Mouse (Mus musculus) hindlimb bud, embryonic 11.5 days (tissue): ENCODE data around the gene Kcng1.

ENCODE experiments used
- DNase-seq: peaks from one replicate; pipeline ENCODE4 v3.0.0-alpha.2; 2012; ENCODE audit warnings: low read depth, low spot score; ENCODE audit errors: extremely low spot score

Gene Kcng1

DNA sequence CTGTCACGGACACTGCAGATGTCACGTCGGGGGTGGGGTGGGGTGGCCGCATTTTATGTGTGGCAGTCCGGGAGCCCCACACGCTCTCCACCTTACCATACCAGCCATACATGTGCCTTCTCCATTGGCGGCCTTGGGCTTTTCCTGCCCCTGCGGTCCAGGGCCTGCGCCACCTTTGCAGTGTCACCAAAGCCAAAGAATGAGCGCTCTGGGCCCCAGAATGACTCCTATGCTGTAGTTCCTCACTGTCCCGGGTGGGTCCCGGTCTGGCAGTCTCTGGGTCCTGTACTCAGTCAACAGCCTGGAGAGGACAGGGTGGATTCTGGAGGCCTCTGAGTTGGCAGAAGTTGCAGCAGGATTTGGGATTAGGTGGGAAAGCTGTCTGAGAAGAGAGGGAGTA is at the start of gene Kcng1:
Kcng1 (minus strand) TSS at position 155 of the 400 bp plus-strand sequence.
- no peak for DNase-seq

- DNase-seq: no peak
These were observed 49.0 kb upstream of the Kcng1 start for GRCm38 (mm10) chr2:168330421-168331070.

DNA sequence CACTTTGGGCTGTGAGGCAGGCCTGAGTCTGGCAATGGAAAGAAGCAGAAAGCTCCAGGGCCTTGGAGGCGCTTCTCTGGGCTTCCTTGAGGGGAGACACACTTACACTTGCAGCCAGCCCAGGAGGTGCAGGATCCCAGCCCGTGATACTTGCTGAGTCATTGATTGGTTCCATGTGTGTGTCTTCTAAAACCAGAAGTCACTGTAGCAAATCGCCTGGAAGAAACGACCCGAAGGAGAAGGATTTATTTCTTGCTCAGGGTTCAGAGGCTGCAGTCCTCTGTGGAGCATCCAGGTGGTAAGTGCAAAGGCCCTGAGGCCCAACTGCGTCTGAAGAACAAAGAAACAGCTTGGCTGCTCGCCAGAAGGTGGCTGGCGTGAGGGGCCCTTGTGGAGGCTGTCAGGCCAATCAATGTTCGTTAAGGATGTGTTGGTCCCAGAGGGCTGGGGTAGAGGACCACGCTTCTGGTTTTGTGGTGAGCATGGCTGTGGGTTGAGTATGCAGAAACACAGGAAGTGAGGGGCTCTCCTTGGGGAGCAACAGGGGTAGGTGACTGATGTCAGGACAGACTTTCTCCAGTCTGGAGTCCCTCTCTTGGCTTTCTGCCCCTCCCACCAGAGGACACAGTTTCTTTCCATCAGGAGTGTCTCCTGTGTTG is 40.3 kb upstream of the Kcng1 start:
- DNase-seq: no peak

GRCm38 (mm10) chr2:168320388-168321182 is 39.0 kb upstream of the Kcng1 start:
- no peak for DNase-seq

GRCm38 (mm10) chr2:168314646-168315446 is 33.3 kb upstream of the Kcng1 start:
- DNase-seq: no peak

DNA sequence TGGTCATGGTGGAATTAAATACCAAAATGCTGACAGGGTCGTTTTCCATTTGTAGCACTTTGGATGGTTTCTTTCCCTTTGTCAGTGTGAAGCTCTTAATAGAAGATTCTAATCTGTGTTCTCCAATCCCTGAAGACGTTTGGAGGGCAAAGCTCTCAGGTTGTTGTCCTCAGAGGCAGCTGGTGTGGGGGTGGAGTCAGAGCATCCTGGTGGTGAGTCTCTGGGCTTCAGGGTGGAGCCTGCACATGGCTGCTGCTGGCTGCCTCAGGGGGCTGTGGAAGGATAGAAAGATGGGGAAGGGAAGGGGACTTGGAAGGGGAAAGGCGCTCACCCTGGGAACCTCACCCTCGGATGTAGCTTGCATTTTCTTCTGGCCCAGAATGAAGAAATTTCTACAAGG is 31.0 kb upstream of the Kcng1 start:
- no peak for DNase-seq

GRCm38 (mm10) chr2:168311006-168311405 is 29.5 kb upstream of the Kcng1 start:
- DNase-seq: no peak

- no peak for DNase-seq
These were observed 27.4 kb upstream of the Kcng1 start for GRCm38 (mm10) chr2:168308916-168309315.

DNA sequence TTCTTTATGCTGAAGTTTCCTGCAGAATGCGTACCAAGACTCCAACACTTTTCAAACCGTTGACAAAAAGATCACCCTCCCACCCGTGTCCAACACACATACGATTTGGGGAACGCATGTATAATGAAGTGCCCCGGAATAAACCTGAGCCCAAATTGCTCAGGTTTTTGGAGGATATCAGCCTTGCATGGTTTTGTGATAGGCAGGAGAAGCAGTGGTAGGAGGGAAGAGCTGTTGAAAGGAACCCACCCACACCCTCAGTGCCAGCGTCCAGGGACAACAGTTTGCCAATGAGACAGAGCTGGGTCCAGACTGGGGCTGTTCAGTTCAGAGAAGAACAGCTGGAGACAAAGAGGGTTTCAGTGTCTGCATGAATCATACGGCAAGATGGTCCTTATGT is 18.1 kb upstream of the Kcng1 start:
- no peak for DNase-seq

- DNase-seq: no peak
These were observed 15.0 kb upstream of the Kcng1 start for GRCm38 (mm10) chr2:168296530-168296929.

- no peak for DNase-seq
These were observed 11.0 kb upstream of the Kcng1 start for GRCm38 (mm10) chr2:168292521-168292920.

- DNase-seq: no peak
These were observed 10.5 kb upstream of the Kcng1 start for GRCm38 (mm10) chr2:168292041-168292440.

- DNase-seq: no peak
These were observed 8.3 kb upstream of the Kcng1 start for GRCm38 (mm10) chr2:168289851-168290250.

DNA sequence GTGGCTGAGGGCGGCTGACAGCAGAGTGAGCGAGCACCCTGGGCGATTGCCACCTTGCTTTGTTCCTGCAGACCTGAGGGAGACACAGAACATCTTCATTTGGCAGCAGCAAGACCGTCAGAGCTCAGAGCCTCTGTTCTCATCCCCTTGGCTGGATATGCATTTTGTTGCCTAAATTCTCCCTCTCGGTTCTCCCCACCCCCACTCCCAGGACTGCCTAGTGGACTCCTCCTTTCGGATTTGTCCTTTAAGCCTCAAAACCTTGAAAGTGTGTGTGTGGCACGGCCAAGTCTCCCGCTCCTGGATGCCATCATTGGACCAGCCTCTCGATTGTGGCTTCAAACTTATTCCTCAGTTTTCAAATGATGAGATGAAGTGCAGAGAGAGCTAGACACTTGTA is 7.5 kb upstream of the Kcng1 start:
- DNase-seq: no peak

DNA sequence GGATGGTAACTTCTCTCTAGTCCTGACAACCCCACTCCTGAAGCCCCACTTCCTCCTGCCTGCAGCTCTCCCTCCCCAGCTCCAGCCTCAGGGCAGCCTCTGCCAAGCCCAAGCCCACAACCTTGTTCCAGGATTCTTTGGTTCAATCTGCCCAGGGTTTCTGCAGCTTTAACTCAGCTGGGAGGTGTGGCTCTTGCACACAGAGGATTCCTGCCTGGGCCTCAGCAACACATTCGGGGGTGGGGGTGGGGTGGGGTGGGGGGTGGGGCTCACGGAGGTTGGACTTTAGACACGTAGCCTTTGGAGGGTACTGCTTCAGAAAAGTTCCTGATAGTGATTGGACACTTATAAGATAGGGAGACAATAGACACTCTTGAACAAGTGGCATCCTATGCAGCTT is 5.5 kb upstream of the Kcng1 start:
- DNase-seq: no peak

DNA sequence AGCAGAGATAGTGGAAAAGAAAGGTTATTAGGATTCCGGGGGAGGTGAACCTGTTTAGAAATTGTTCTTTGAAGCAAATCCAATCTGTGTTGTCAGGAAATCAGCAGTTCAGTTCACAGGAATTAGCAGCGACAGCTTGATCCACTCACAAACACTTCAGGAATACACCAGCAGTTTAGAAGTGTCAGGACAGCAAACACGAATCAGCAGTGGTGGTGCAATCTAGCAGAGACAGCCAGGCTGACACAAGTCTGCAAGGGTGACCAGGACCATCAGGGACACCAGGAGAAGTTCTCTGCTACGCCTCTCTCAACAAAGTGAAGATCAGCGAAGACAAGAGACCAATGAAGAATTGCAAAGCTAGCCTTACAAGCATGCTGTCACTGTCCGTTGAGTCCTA is 3.6 kb upstream of the Kcng1 start:
- DNase-seq: no peak

DNA sequence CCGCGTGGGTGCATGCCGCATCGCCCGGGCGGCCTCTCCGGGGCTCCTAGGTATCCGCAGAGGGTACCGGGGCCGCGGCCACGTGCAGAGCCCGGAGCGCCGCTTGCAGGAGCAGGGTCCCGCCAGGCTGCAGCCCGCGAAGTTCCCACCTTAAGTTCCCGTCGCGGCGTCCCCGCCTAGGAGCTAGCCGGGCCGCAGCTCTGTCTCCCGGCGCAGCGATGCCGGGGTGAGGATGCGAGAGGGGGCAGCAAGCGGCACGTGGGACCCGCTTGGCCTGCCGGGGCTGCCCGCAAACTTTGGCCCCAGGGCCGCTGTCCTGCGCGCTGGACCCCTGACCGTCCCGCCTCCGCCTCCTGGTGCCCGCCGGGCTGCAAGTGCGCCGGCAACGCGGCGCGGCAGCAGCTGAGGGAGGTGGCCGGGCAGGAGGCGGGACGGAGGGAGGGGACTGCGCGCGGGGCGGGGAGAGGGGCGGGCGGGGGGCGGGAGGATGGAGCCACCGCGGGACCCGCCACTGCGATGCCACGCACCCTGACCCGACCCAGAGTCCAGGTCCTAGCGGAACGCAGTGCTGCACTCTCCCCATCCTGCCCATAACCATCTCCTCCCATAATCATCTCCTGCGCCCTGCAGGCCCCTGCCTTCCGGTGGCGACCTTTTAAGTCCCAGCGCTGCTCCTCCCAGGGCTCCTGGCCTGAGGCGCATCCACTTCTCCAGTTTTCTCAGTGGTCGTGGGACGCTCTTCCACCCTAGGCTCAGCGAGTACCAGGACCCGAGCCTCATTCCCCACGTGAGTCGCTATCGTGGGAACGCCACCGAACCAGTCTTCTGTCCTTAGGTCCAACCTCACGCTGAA is 581 bp downstream of the Kcng1 start:
- no peak for DNase-seq

- no peak for DNase-seq
These were observed 7.1 kb downstream of the Kcng1 start for GRCm38 (mm10) chr2:168274374-168274935.

DNA sequence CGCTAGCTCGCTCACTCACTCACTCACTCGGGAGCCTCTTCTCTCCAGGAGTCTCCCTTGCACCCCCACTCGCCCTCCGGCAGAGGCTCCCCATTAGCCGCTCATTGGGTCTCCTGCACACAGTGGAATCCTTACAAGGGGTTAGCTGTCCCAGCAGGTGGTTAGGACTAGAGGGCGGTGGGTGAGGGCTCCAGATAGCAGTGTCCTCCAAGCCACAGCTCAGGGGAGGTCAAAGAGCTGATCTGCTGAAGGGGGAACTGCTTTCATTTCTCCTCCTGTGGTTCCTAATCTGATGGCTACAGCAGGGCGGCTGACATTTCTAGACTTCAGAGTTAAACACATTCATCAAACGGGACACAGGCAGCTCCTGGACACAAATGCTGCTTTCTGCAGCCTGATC is 8.1 kb downstream of the Kcng1 start:
- no peak for DNase-seq

DNA sequence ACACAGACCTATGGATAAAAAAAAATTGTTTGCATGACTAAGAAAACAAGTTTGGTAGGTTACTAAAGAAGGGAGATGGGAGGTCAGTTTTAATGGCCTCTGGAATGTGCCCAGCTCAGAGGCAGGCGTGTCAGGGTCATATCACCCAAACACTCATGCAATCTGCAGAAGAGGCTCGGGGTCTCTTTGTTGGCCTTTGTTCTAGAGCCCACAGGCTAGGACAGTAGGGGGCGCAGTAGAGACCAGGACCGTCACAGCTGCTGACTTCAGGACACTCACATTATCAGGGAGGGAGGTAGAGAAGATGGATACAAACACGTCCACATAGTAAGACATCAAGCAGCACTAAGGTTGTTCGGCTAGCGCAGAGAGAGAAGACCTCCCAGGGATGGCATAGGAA is 13.5 kb downstream of the Kcng1 start:
- no peak for DNase-seq
